Mouse (Mus musculus) retina, postnatal 7 days (tissue): Measurements from ENCODE around the gene Reck.

Source experiments
- DNase-seq: peaks from one replicate; pipeline ENCODE4 v3.0.0-alpha.2; 2012; ENCODE audit warnings: low read depth, low spot score

Reck gene

GRCm38 (mm10) chr4:43903690-43904089, 28.4 kb downstream of the Reck start:
- no peak for DNase-seq

GRCm38 (mm10) chr4:43906443-43906842, 31.1 kb downstream of the Reck start:
- peak; percentile 33 for DNase-seq

- DNase-seq = no peak
These were observed 42.9 kb downstream of the Reck start for GRCm38 (mm10) chr4:43918221-43918620.

GRCm38 (mm10) chr4:43920602-43921001, 45.3 kb downstream of the Reck start:
- no peak for DNase-seq

- DNase-seq = no peak
These were observed 49.8 kb downstream of the Reck start for GRCm38 (mm10) chr4:43925125-43925524.

GRCm38 (mm10) chr4:43925779-43926178, 50.4 kb downstream of the Reck start:
- DNase-seq = peak; percentile 83

GRCm38 (mm10) chr4:43927826-43928225, 52.5 kb downstream of the Reck start:
- no peak for DNase-seq

- DNase-seq = no peak
These were observed 56.5 kb downstream of the Reck start for GRCm38 (mm10) chr4:43931877-43932276.

GRCm38 (mm10) chr4:43936186-43936585, 60.9 kb downstream of the Reck start:
- DNase-seq = no peak

- DNase-seq = no peak
These were observed 61.7 kb downstream of the Reck start for GRCm38 (mm10) chr4:43936749-43937674.

- DNase-seq = no peak
These were observed 66.0 kb downstream of the Reck start for GRCm38 (mm10) chr4:43941315-43941714.

- DNase-seq = no peak
These were observed 67.1 kb downstream of the Reck start for GRCm38 (mm10) chr4:43942421-43942820.

GRCm38 (mm10) chr4:43947571-43947970, 72.2 kb downstream of the Reck start:
- DNase-seq = no peak

GRCm38 (mm10) chr4:43957292-43957845, 82.0 kb downstream of the Reck start, which contains the start of gene Glipr2:
Glipr2 (plus strand) TSS chr4:43957401.
- DNase-seq = peak; percentile 53

GRCm38 (mm10) chr4:43957846-43958461, 82.6 kb downstream of the Reck start:
- DNase-seq = peak; percentile 11

GRCm38 (mm10) chr4:43959523-43960179, 84.3 kb downstream of the Reck start:
- DNase-seq = no peak

- no peak for DNase-seq
These were observed 84.9 kb downstream of the Reck start for GRCm38 (mm10) chr4:43960207-43960606.

GRCm38 (mm10) chr4:43964326-43964833, 89.0 kb downstream of the Reck start:
- DNase-seq = no peak

GRCm38 (mm10) chr4:43964951-43965684, 89.8 kb downstream of the Reck start:
- DNase-seq = no peak

GRCm38 (mm10) chr4:43965856-43966535, 90.7 kb downstream of the Reck start:
- no peak for DNase-seq
